Mouse (Mus musculus) ES-E14 (cell line): ENCODE measurements around the gene Wfdc15b.

ENCODE experiments used
- CHD2 ChIP-seq: IDR thresholded peaks from 2 replicates; pipeline ENCODE4 v1.6.1; 2014; ENCODE audit warnings: mild to moderate bottlenecking, low read depth, low read length, inconsistent platforms
- HCFC1 ChIP-seq: IDR thresholded peaks from 2 replicates; pipeline ENCODE4 v1.6.1; 2012; ENCODE audit warnings: low read length, inconsistent platforms, borderline replicate concordance; ENCODE audit not compliant: insufficient read depth
- ZC3H11A ChIP-seq: IDR thresholded peaks from 2 replicates; pipeline ENCODE4 v1.6.1; 2012; ENCODE audit warnings: low read depth, mild to moderate bottlenecking, inconsistent platforms, low read length, borderline replicate concordance
- ZNF384 ChIP-seq: IDR thresholded peaks from 2 replicates; pipeline ENCODE4 v1.6.1; 2012; ENCODE audit warnings: low read depth, low read length, inconsistent platforms

DNA sequence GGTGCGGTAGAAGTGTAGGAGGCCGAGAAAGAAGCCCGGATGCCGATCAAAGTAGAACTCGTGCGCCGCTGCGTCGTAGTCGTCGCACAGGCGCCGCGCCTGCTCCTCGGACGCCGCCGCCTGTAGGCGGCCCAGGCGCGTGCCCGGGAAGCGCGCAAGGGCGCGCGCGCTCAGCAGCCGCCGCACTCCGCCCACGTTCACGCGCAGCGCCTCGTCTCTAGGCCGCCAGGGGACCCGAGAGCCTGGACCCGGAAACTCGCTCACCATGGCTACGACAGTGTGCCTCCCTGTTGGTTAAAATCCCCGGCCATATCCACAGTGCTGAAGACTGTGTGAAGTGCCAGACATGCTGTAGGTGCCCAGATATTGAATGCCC, 52.9 kb downstream of the Wfdc15b start:
- TF ChIP-seq ZNF384: no peak
- TF ChIP-seq HCFC1: no peak
- TF ChIP-seq CHD2: no peak
- no peak for TF ChIP-seq ZC3H11A
